In the genomic region with DNA sequence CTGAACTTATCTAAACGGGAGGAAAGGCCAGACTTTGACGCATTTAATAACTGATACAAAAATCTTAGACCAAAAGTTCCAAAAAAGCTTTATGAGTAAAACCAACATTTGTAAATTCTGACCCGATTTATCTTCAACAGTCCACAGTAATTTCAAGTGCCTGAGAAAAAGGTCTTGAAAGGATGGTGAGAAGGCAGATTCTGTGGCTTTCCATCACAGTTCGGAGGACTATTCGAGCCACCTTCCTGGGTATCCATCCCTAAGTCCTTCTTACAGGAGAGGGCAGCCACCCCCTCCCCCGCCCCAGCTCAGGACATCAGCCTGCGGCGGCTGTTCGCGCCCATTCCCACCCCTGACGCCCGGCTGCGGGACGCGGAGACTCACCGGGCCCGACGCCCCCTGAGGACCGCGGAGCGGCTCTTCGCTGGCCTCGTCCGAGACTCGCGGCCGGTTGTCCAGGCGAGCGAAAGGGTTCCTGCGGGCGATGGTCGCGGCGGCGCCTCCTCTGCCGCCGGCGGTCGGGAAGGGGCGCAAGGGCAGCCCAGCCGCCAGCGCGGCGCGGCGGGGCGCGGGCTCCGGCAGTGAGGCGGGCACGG, we compare ENCODE assay signal across 7 mouse cellular contexts. TPM values are rescaled to one million over a fixed set of nuclear protein-coding genes. Genes with fewer than 3 reads are reported as not detected.
DNase-seq lines count a peak whose midpoint lies in the region; ATAC-seq and TF ChIP-seq lines count a peak whose summit lies in the region.

No protein-coding gene starts in this region.

- no peaks in the 10 kb centered on the region for H3K27me3 ChIP-seq in spleen, adult 2 months (ENCODE audit: control insufficient read depth, insufficient read depth, low read length)
- H3K27me3 ChIP-seq in forebrain, embryonic 12.5 days: no peaks in the 10 kb centered on the region
- H3K27me3 ChIP-seq in liver, embryonic 12.5 days (replicated peaks): no peaks in the 10 kb centered on the region

- H3K9me3 ChIP-seq in forebrain, embryonic 12.5 days: no peaks in the 10 kb centered on the region
- no peaks in the 10 kb centered on the region for H3K9me3 ChIP-seq in liver, embryonic 12.5 days (replicated peaks)

- peak overlapping the region; percentile 92 for H3K27ac ChIP-seq in spleen, adult 2 months (ENCODE audit: insufficient read depth, low read length)
- peak overlapping the region; percentile 88 for H3K27ac ChIP-seq in forebrain, embryonic 12.5 days
- H3K27ac ChIP-seq in liver, embryonic 12.5 days: peak overlapping the region; percentile 93

- peak; percentile 67 for ATAC-seq in forebrain, embryonic 12.5 days (ENCODE audit: low FRiP score)
- ATAC-seq in liver, embryonic 12.5 days: peak; percentile 52

- WGBS in spleen, adult 2 months: 2% methylated on average over 50 of the region's 51 CpGs
- 1% methylated on average over 42 of the region's 51 CpGs for WGBS in forebrain, embryonic 12.5 days
- WGBS in liver, embryonic 12.5 days (ENCODE audit: insufficient replicate concordance): under 1% methylated on average over 51 of the region's 51 CpGs

- peak overlapping the region; percentile 95 for H3K4me3 ChIP-seq in spleen, adult 2 months (ENCODE audit: extremely low read depth, insufficient read depth, insufficient read length)
- H3K4me3 ChIP-seq in forebrain, embryonic 12.5 days (replicated peaks): peak overlapping the region; percentile 91
- peak overlapping the region; percentile 78 for H3K4me3 ChIP-seq in liver, embryonic 12.5 days

- H3K4me1 ChIP-seq in spleen, adult 2 months (ENCODE audit: control insufficient read depth, insufficient read depth, insufficient read length): peaks cover 8% of the 10 kb centered on the region
- peaks cover 20% of the 10 kb centered on the region for H3K4me1 ChIP-seq in forebrain, embryonic 12.5 days
- peaks cover 49% of the 10 kb centered on the region for H3K4me1 ChIP-seq in liver, embryonic 12.5 days

- H3K9ac ChIP-seq in forebrain, embryonic 12.5 days: peak overlapping the region; percentile 95
- peak overlapping the region; percentile 94 for H3K9ac ChIP-seq in liver, embryonic 12.5 days

- peak overlapping the region; percentile 85 for H3K4me2 ChIP-seq in forebrain, embryonic 12.5 days
- H3K4me2 ChIP-seq in liver, embryonic 12.5 days: peak overlapping the region; percentile 97

- no peak for TF ChIP-seq CTCF in spleen, adult 2 months (IDR thresholded peaks at IDR 0.05; ENCODE audit: extremely low read depth, insufficient read depth, insufficient read length, insufficient replicate concordance)

- H3K36me3 ChIP-seq in spleen, adult 2 months (ENCODE audit: control insufficient read depth, insufficient read depth, low read length): peaks cover 6% of the 10 kb centered on the region
- H3K36me3 ChIP-seq in forebrain, embryonic 12.5 days (replicated peaks): peaks cover 28% of the 10 kb centered on the region
- H3K36me3 ChIP-seq in liver, embryonic 12.5 days: peaks cover 51% of the 10 kb centered on the region

- DNase-seq in spleen, adult 2 months (ENCODE audit: low read depth in 1 of 2, low spot score in 2 of 2): no peak
- no peak for DNase-seq in spleen, adult 18-20 months
- no peak for DNase-seq in natural killer cell, adult 2 months (ENCODE audit: low spot score in 2 of 2)
- DNase-seq in cerebellum, postnatal 25 days: no peak
- no peak for DNase-seq in thymus, postnatal 0 days (ENCODE audit: low spot score)

- TF ChIP-seq POLR2A in spleen, adult 2 months (IDR thresholded peaks at IDR 0.05; ENCODE audit: low read depth, low read length): no peak

RNA-seq across cellular contexts. Expression of gene Donson, which starts 0.4 kb away (rescaled TPM):
- polyA plus RNA-seq in spleen, adult 2 months (2012; rRNA removed): 13.1 and 22.0 TPM in 2 replicates
- polyA plus RNA-seq in forebrain, embryonic 12.5 days (2016; fragmentation: Nextera tagmentation; extraction: Ambion mirVana): 34.0 and 36.6 TPM in 2 replicates
- polyA plus RNA-seq in liver, embryonic 12.5 days (2016; fragmentation: Nextera tagmentation; extraction: Ambion mirVana): 48.4 and 54.9 TPM in 2 replicates
- polyA plus RNA-seq in thymus, postnatal 0 days (2015; fragmentation: Nextera tagmentation; extraction: Ambion mirVana): 21.8 and 23.2 TPM in 2 replicates

RNA-seq across cellular contexts. Expression of gene Cryzl1, which starts 40.7 kb away (rescaled TPM):
- polyA plus RNA-seq in spleen, adult 2 months (2012; rRNA removed): 11.6 and 11.9 TPM in 2 replicates
- 76.7 and 79.5 TPM in 2 replicates for polyA plus RNA-seq in forebrain, embryonic 12.5 days (2016; fragmentation: Nextera tagmentation; extraction: Ambion mirVana)
- 40.3 and 40.9 TPM in 2 replicates for polyA plus RNA-seq in liver, embryonic 12.5 days (2016; fragmentation: Nextera tagmentation; extraction: Ambion mirVana)
- polyA plus RNA-seq in thymus, postnatal 0 days (2015; fragmentation: Nextera tagmentation; extraction: Ambion mirVana): 27.0 and 28.0 TPM in 2 replicates

RNA-seq across cellular contexts. Expression of gene Son, which starts 40.8 kb away (rescaled TPM):
- polyA plus RNA-seq in spleen, adult 2 months (2012; rRNA removed): 107 and 127 TPM in 2 replicates
- polyA plus RNA-seq in forebrain, embryonic 12.5 days (2016; fragmentation: Nextera tagmentation; extraction: Ambion mirVana): 165 and 167 TPM in 2 replicates
- 60.5 and 65.0 TPM in 2 replicates for polyA plus RNA-seq in liver, embryonic 12.5 days (2016; fragmentation: Nextera tagmentation; extraction: Ambion mirVana)
- polyA plus RNA-seq in thymus, postnatal 0 days (2015; fragmentation: Nextera tagmentation; extraction: Ambion mirVana): 132 and 172 TPM in 2 replicates

RNA-seq across cellular contexts. Expression of gene Itsn1, which starts 41.0 kb away (rescaled TPM):
- 21.7 and 36.0 TPM in 2 replicates for polyA plus RNA-seq in spleen, adult 2 months (2012; rRNA removed)
- 65.4 and 71.4 TPM in 2 replicates for polyA plus RNA-seq in forebrain, embryonic 12.5 days (2016; fragmentation: Nextera tagmentation; extraction: Ambion mirVana)
- 47.5 and 52.3 TPM in 2 replicates for polyA plus RNA-seq in liver, embryonic 12.5 days (2016; fragmentation: Nextera tagmentation; extraction: Ambion mirVana)
- polyA plus RNA-seq in thymus, postnatal 0 days (2015; fragmentation: Nextera tagmentation; extraction: Ambion mirVana): 2.7 and 3.0 TPM in 2 replicates

RNA-seq across cellular contexts. Expression of gene Gart, which starts 41.4 kb away (rescaled TPM):
- polyA plus RNA-seq in spleen, adult 2 months (2012; rRNA removed): 24.8 and 26.4 TPM in 2 replicates
- polyA plus RNA-seq in forebrain, embryonic 12.5 days (2016; fragmentation: Nextera tagmentation; extraction: Ambion mirVana): 118 and 124 TPM in 2 replicates
- polyA plus RNA-seq in liver, embryonic 12.5 days (2016; fragmentation: Nextera tagmentation; extraction: Ambion mirVana): 158 and 160 TPM in 2 replicates
- polyA plus RNA-seq in thymus, postnatal 0 days (2015; fragmentation: Nextera tagmentation; extraction: Ambion mirVana): 125 and 133 TPM in 2 replicates
